Mouse (Mus musculus): ENCODE results near the gene Mtmr3. TPM values are rescaled to one million over a fixed set of nuclear protein-coding genes. Genes with fewer than 3 reads are reported as not detected.

The Mtmr3 gene
- 32.8 and 38.6 TPM in 2 replicates for polyA plus RNA-seq (2014; fragmentation: Nextera tagmentation; extraction: Ambion mirVana)

- Histone ChIP-seq H3K9ac (replicated peaks; ENCODE audit: low read depth, low read length) (peak within 1 kb of the TSS; percentile 97), H3K4me2 (ENCODE audit: low read depth, low read length) (peak within 1 kb of the TSS; percentile 76), H3K4me1 (ENCODE audit: control insufficient read depth, insufficient read depth, low read length) (peaks cover 11% of the 10 kb centered on the region), H3K27me3 (ENCODE audit: control insufficient read depth, insufficient read depth, low read length) (no peaks in the 10 kb centered on the region), H3K36me3 (ENCODE audit: control insufficient read depth, insufficient read depth, low read length) (no peaks in the 10 kb centered on the region), H3K9me3 (ENCODE audit: control insufficient read depth, low read length) (no peaks in the 10 kb centered on the region), H3K4me3 (ENCODE audit: low read depth, low read length) (peak within 1 kb of the TSS; percentile 93), H3K27ac (ENCODE audit: low read depth, low read length) (peak within 1 kb of the TSS; percentile 96)
- peak; percentile 90 for ATAC-seq (ENCODE audit: low read depth)
- 7% methylated on average over 37 of the region's 53 CpGs for WGBS
Observed at GRCm38 (mm10) chr11:4594608-4595500, at the start of gene Mtmr3. TSS of gene Mtmr3 (minus strand) at chr11:4594863.

- Histone ChIP-seq H3K27me3 (ENCODE audit: control insufficient read depth, insufficient read depth, low read length) (no peaks in the 10 kb centered on the region), H3K4me2 (ENCODE audit: low read depth, low read length) (no peak overlapping the region), H3K4me1 (ENCODE audit: control insufficient read depth, insufficient read depth, low read length) (peaks cover 1% of the 10 kb centered on the region; the same call in 1 of the 2 replicates), H3K9ac (replicated peaks; ENCODE audit: low read depth, low read length) (no peak overlapping the region), H3K36me3 (ENCODE audit: control insufficient read depth, insufficient read depth, low read length) (peaks cover 29% of the 10 kb centered on the region), H3K27ac (ENCODE audit: low read depth, low read length) (no peak overlapping the region), H3K4me3 (ENCODE audit: low read depth, low read length) (no peak overlapping the region), H3K9me3 (ENCODE audit: control insufficient read depth, low read length) (no peaks in the 10 kb centered on the region)
- no peak for ATAC-seq (ENCODE audit: low read depth)
- WGBS: 38% methylated on average over 5 of the region's 5 CpGs
Observed at GRCm38 (mm10) chr11:4643722-4644121, 49.1 kb upstream of the Mtmr3 start.

DNA sequence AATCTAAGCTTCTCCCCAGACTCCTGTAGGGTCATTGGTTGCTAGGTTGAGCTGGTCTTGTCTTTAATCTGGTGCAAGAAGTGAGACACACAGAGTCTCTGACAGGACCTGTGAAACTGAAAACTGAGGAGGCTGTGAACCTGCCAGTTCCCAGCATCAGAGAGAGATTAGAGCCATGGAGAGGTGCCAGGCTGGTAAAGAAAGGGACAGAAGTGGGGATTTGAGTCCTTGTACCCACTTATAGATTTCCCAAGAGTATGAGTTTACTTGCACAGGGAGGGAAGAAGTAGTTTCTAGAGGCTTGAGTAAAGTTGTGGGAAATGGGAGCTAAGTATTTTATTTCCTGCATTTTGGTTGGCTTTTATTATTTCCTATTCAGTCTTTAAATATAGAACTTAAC lies 46.5 kb upstream of the Mtmr3 start:
- Histone ChIP-seq H3K4me2 (ENCODE audit: low read depth, low read length) (no peak overlapping the region), H3K27me3 (ENCODE audit: control insufficient read depth, insufficient read depth, low read length) (no peaks in the 10 kb centered on the region), H3K4me1 (ENCODE audit: control insufficient read depth, insufficient read depth, low read length) (peaks cover 8% of the 10 kb centered on the region), H3K36me3 (ENCODE audit: control insufficient read depth, insufficient read depth, low read length) (peaks cover 9% of the 10 kb centered on the region; the same call in 1 of the 2 replicates), H3K27ac (ENCODE audit: low read depth, low read length) (no peak overlapping the region), H3K9ac (replicated peaks; ENCODE audit: low read depth, low read length) (no peak overlapping the region), H3K9me3 (ENCODE audit: control insufficient read depth, low read length) (no peaks in the 10 kb centered on the region), H3K4me3 (ENCODE audit: low read depth, low read length) (no peak overlapping the region)
- no peak for ATAC-seq (ENCODE audit: low read depth)

GRCm38 (mm10) chr11:4638261-4638660 lies 43.6 kb upstream of the Mtmr3 start:
- Histone ChIP-seq H3K36me3 (ENCODE audit: control insufficient read depth, insufficient read depth, low read length) (peaks cover 9% of the 10 kb centered on the region; the same call in 1 of the 2 replicates), H3K27me3 (ENCODE audit: control insufficient read depth, insufficient read depth, low read length) (no peaks in the 10 kb centered on the region), H3K27ac (ENCODE audit: low read depth, low read length) (no peak overlapping the region), H3K4me3 (ENCODE audit: low read depth, low read length) (peak overlapping the region; percentile 71), H3K9me3 (ENCODE audit: control insufficient read depth, low read length) (no peaks in the 10 kb centered on the region), H3K4me2 (ENCODE audit: low read depth, low read length) (peak overlapping the region; percentile 75), H3K9ac (replicated peaks; ENCODE audit: low read depth, low read length) (peak overlapping the region; percentile 51), H3K4me1 (ENCODE audit: control insufficient read depth, insufficient read depth, low read length) (peaks cover 8% of the 10 kb centered on the region)
- peak; percentile 35; the same call in 1 of the 2 replicates for ATAC-seq (ENCODE audit: low read depth)
- WGBS: 27% methylated on average over 7 of the region's 7 CpGs

DNA sequence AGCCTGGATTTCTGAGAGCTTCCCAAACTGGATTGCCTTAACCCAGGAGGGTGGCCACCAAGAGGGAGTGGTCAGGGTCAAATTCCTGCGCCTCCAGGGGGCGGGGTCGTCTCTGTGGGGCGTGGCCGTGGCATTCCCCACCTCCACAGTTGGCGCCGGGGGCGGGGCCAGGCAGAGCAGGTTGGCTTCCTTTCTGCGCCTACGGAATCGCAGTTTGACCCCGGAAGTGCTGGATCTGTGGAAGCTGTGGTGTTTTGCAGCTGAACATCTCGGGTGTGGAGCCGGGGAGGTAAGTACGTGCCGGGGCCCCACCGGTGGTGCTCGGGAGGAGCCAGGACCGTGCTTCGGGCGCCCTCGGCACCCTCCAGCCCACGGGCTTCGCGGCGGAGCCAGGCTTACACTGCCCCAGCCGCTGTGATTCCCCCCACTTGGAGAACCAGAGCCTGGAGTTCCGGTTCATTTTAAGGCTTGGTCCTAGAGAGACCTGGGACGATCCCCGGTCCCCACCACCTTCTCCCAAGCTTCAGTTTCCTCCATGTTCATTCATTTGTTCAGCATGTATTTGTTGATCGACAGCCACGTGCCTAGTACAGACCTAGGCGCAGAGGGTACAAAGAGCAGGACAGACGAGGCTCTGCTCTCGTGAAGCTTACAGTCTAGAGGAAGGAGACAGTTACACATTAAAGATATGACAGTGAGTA lies 43.0 kb upstream of the Mtmr3 start, which contains the start of gene Ascc2:
Gene Ascc2, plus strand, starts transcription at position 214 of the 701 bp plus-strand sequence.
- Histone ChIP-seq H3K27ac (ENCODE audit: low read depth, low read length) (no peak within 1 kb of the TSS), H3K27me3 (ENCODE audit: control insufficient read depth, insufficient read depth, low read length) (no peaks in the 10 kb centered on the region), H3K36me3 (ENCODE audit: control insufficient read depth, insufficient read depth, low read length) (peaks cover 7% of the 10 kb centered on the region; the same call in 1 of the 2 replicates), H3K9me3 (ENCODE audit: control insufficient read depth, low read length) (no peaks in the 10 kb centered on the region), H3K9ac (replicated peaks; ENCODE audit: low read depth, low read length) (peak within 1 kb of the TSS; percentile 51), H3K4me1 (ENCODE audit: control insufficient read depth, insufficient read depth, low read length) (peaks cover 8% of the 10 kb centered on the region), H3K4me2 (ENCODE audit: low read depth, low read length) (peak within 1 kb of the TSS; percentile 75), H3K4me3 (ENCODE audit: low read depth, low read length) (peak within 1 kb of the TSS; percentile 71)
- WGBS: under 1% methylated on average over 35 of the region's 35 CpGs
- peak; percentile 94 for ATAC-seq (ENCODE audit: low read depth)

DNA sequence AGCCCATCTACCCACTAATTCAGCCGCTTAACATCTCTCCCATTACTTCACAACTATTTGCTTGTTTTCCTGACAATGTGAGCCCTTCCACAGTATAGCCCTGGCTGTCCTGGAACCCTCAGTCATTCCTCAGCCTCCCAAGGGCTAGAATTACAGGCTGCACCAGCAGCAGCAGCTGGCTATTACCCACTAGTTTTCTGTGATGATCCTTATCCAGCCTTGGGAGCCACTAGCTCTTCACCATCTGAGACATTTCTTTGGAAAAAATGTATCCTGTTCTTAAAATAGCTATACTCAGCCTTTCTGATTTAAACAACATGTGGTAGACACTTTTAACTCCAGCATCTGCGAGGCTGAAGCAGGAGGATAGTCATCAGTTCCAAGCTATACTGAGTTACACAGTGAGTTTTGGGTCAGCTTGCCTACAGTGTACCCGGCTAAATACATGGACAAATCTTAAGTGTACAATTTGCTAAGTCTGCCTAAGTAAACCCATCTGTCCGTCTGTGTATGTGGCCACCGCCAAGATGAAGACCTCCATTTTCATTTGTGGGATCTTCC lies 42.2 kb upstream of the Mtmr3 start:
- WGBS: 59% methylated on average over 5 of the region's 5 CpGs
- H3K4me2 ChIP-seq (ENCODE audit: low read depth, low read length): peak overlapping the region; percentile 75
- H3K9me3 ChIP-seq (ENCODE audit: control insufficient read depth, low read length): no peaks in the 10 kb centered on the region
- no peak overlapping the region for H3K27ac ChIP-seq (ENCODE audit: low read depth, low read length)
- H3K4me3 ChIP-seq (ENCODE audit: low read depth, low read length): peak overlapping the region; percentile 71
- ATAC-seq (ENCODE audit: low read depth): 0 out of 2 replicates have a peak, but pooled peaks have one; percentile 10
- no peaks in the 10 kb centered on the region for H3K36me3 ChIP-seq (ENCODE audit: control insufficient read depth, insufficient read depth, low read length)
- peaks cover 8% of the 10 kb centered on the region for H3K4me1 ChIP-seq (ENCODE audit: control insufficient read depth, insufficient read depth, low read length)
- no peak overlapping the region for H3K9ac ChIP-seq (replicated peaks; ENCODE audit: low read depth, low read length)
- H3K27me3 ChIP-seq (ENCODE audit: control insufficient read depth, insufficient read depth, low read length): no peaks in the 10 kb centered on the region

GRCm38 (mm10) chr11:4634395-4634794 lies 39.7 kb upstream of the Mtmr3 start:
- H3K4me1 ChIP-seq (ENCODE audit: control insufficient read depth, insufficient read depth, low read length): peaks cover 8% of the 10 kb centered on the region
- H3K36me3 ChIP-seq (ENCODE audit: control insufficient read depth, insufficient read depth, low read length): no peaks in the 10 kb centered on the region
- no peak overlapping the region for H3K9ac ChIP-seq (replicated peaks; ENCODE audit: low read depth, low read length)
- WGBS: 76% methylated on average over 5 of the region's 5 CpGs
- H3K4me2 ChIP-seq (ENCODE audit: low read depth, low read length): no peak overlapping the region
- H3K9me3 ChIP-seq (ENCODE audit: control insufficient read depth, low read length): no peaks in the 10 kb centered on the region
- H3K27ac ChIP-seq (ENCODE audit: low read depth, low read length): no peak overlapping the region
- no peak for ATAC-seq (ENCODE audit: low read depth)
- no peaks in the 10 kb centered on the region for H3K27me3 ChIP-seq (ENCODE audit: control insufficient read depth, insufficient read depth, low read length)
- H3K4me3 ChIP-seq (ENCODE audit: low read depth, low read length): no peak overlapping the region

DNA sequence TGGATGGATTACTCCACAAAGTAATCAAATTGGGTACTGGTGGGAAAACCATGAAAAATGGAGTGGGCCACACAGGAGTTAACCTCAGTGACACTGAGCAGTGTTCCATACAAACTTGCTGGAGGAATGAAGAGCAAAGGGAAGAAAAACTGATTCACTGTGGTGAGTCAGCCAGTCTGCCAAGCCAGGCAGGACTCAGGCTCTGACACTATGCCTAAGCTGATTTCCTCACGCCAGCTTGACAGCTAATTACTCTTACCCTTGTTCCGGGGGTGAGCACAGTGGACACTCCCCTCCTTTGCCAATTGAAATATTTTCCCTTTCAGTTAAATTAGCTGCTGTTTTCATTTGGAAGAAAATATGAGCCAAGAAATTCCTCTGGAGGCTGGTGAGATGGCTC lies 38.8 kb upstream of the Mtmr3 start:
- WGBS: 45% methylated on average over 2 of the region's 2 CpGs
- H3K9me3 ChIP-seq (ENCODE audit: control insufficient read depth, low read length): no peaks in the 10 kb centered on the region
- no peaks in the 10 kb centered on the region for H3K36me3 ChIP-seq (ENCODE audit: control insufficient read depth, insufficient read depth, low read length)
- no peak for ATAC-seq (ENCODE audit: low read depth)
- H3K4me3 ChIP-seq (ENCODE audit: low read depth, low read length): no peak overlapping the region
- H3K9ac ChIP-seq (replicated peaks; ENCODE audit: low read depth, low read length): no peak overlapping the region
- no peak overlapping the region for H3K4me2 ChIP-seq (ENCODE audit: low read depth, low read length)
- H3K27ac ChIP-seq (ENCODE audit: low read depth, low read length): no peak overlapping the region
- peaks cover 4% of the 10 kb centered on the region for H3K4me1 ChIP-seq (ENCODE audit: control insufficient read depth, insufficient read depth, low read length)
- H3K27me3 ChIP-seq (ENCODE audit: control insufficient read depth, insufficient read depth, low read length): no peaks in the 10 kb centered on the region
